Mouse (Mus musculus) liver, embryonic 14.5 days (tissue): ENCODE results near the gene Arl15.

Experiments used
- CTCF ChIP-seq: IDR thresholded peaks from 2 replicates; pipeline ENCODE4 v1.5.1; 2016; ENCODE audit warnings: antibody characterized with exemption, low read depth, control low read depth
- EP300 ChIP-seq: IDR thresholded peaks from 2 replicates; pipeline ENCODE4 v1.6.1; 2016; ENCODE audit warnings: antibody characterized with exemption, low read depth

DNA sequence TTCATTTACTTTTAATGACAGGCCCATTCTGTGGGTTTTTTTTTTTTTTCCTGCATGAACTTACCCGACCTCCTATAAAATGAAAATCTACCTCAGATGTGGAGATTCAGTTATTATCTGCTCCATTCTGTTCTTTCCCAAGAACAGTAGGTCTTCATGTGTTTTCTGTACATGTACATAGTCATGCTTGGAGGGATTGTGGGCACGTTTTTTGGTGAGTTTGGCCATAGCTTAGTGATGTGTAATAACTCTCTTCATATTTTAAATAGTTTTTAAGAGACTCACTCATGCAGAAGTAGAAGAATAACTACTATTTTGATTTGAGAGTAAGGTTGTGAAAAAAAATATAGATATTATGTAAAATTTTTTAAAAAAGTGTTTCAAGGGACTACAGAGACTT is 319.2 kb downstream of the Arl15 start:
- no peak for TF ChIP-seq EP300
- TF ChIP-seq CTCF = no peak
